Mouse (Mus musculus): ENCODE results near the gene Tnfsf4. TPM values are rescaled to one million over a fixed set of nuclear protein-coding genes. Genes with fewer than 3 reads are reported as not detected.

The Tnfsf4 gene
- polyA plus RNA-seq, 1 experiment from 2014 or later, result not detected

GRCm38 (mm10) chr1:161395610-161396009, 401 bp downstream of the Tnfsf4 start:
- H3K9ac ChIP-seq (ENCODE audit: low read depth, low read length), result no peak overlapping the region
- peaks cover 9% of the 10 kb centered on the region for H3K4me1 ChIP-seq (ENCODE audit: control insufficient read depth, insufficient read depth, low read length)
- no peaks in the 10 kb centered on the region for H3K36me3 ChIP-seq (ENCODE audit: control insufficient read depth, insufficient read depth, low read length)
- H3K27me3 ChIP-seq (replicated peaks; ENCODE audit: control insufficient read depth, insufficient read depth, low read length), result no peaks in the 10 kb centered on the region
- H3K4me2 ChIP-seq (ENCODE audit: low read depth, low read length), result no peak overlapping the region
- H3K27ac ChIP-seq (ENCODE audit: low read length), result no peak overlapping the region; the same call in 1 of the 2 replicates
- H3K9me3 ChIP-seq (ENCODE audit: control insufficient read depth, low read length), result no peaks in the 10 kb centered on the region
- ATAC-seq, result no peak
- no peak overlapping the region for H3K4me3 ChIP-seq (ENCODE audit: low read length)
- 42% methylated on average over 5 of the region's 5 CpGs for WGBS

DNA sequence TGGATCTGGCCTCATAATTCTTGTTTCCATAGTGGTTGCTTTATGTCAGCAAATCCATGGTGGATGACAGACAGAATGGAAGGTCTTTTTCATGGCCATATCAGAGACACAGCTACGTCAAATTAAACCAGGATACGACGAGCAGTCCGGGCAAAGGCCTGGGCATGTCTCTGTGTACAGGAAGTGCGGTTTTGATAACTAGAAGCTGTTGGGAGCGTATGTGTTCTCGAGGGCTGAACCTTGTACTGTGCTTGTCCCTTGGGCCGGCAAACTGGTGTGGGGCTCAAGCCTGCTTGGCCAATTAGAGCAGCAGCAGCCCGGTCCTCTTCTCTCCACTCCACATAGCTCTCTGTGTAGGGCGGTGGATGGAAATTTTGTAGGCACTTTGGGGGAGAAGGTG, 1.1 kb downstream of the Tnfsf4 start:
- peak; percentile 72 for ATAC-seq
- Histone ChIP-seq H3K9me3 (ENCODE audit: control insufficient read depth, low read length) (no peaks in the 10 kb centered on the region), H3K27me3 (replicated peaks; ENCODE audit: control insufficient read depth, insufficient read depth, low read length) (no peaks in the 10 kb centered on the region), H3K4me2 (ENCODE audit: low read depth, low read length) (no peak overlapping the region), H3K9ac (ENCODE audit: low read depth, low read length) (no peak overlapping the region), H3K4me1 (ENCODE audit: control insufficient read depth, insufficient read depth, low read length) (peaks cover 9% of the 10 kb centered on the region), H3K36me3 (ENCODE audit: control insufficient read depth, insufficient read depth, low read length) (no peaks in the 10 kb centered on the region), H3K4me3 (ENCODE audit: low read length) (no peak overlapping the region), H3K27ac (ENCODE audit: low read length) (no peak overlapping the region)
- 66% methylated on average over 10 of the region's 10 CpGs for WGBS

DNA sequence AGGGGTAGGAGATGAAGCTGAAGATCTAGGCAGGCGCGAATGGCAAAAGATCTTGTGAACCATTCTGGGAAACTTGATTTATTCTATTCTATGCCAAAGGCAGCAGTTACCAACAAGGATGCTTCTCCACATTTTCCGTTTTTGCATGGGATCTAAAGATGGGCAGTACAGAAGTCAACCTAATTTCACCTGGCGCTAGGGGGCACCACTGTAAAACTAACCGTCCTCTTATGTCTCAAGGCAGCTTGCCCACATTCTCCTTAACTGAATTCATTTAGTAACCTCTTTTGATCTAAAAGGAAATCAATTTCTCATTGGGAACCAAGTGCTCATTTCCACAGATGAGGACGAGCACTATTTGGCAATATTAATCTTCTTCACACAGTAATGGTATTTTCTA, 4.9 kb downstream of the Tnfsf4 start:
- WGBS, result 17% methylated on average over 6 of the region's 6 CpGs
- Histone ChIP-seq H3K27me3 (replicated peaks; ENCODE audit: control insufficient read depth, insufficient read depth, low read length) (no peaks in the 10 kb centered on the region), H3K4me1 (ENCODE audit: control insufficient read depth, insufficient read depth, low read length) (peaks cover 9% of the 10 kb centered on the region), H3K9ac (ENCODE audit: low read depth, low read length) (no peak overlapping the region), H3K9me3 (ENCODE audit: control insufficient read depth, low read length) (0 out of 2 replicates have a peak, but pooled peaks cover 4% of the 10 kb centered on the region), H3K4me3 (ENCODE audit: low read length) (no peak overlapping the region), H3K36me3 (ENCODE audit: control insufficient read depth, insufficient read depth, low read length) (no peaks in the 10 kb centered on the region), H3K27ac (ENCODE audit: low read length) (no peak overlapping the region), H3K4me2 (ENCODE audit: low read depth, low read length) (no peak overlapping the region)
- no peak for ATAC-seq

DNA sequence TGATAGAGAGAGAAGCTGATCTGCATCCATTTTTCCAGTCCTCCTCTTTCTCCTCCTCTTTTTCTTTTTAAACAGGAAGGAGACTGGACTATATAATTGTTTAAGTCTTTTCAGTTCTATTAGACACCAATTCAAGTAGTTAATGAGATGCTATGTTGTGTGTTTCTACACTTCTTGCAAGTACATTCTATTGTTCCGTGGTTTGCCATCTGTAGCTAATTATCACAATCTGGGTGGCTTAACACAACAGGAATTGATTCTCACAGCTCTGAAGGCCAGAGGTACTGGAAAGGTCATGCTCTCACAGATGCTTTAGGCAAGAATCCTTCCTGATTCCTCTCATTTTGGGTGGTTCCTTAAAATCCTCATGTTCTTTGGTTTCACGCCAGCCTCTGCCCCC, 7.9 kb downstream of the Tnfsf4 start:
- H3K4me1 ChIP-seq (ENCODE audit: control insufficient read depth, insufficient read depth, low read length), result no peaks in the 10 kb centered on the region
- no peaks in the 10 kb centered on the region for H3K27me3 ChIP-seq (replicated peaks; ENCODE audit: control insufficient read depth, insufficient read depth, low read length)
- 79% methylated on average over 2 of the region's 2 CpGs for WGBS
- no peak overlapping the region for H3K4me3 ChIP-seq (ENCODE audit: low read length)
- H3K4me2 ChIP-seq (ENCODE audit: low read depth, low read length), result no peak overlapping the region
- ATAC-seq, result no peak
- no peak overlapping the region for H3K27ac ChIP-seq (ENCODE audit: low read length)
- H3K36me3 ChIP-seq (ENCODE audit: control insufficient read depth, insufficient read depth, low read length), result no peaks in the 10 kb centered on the region
- H3K9me3 ChIP-seq (ENCODE audit: control insufficient read depth, low read length), result 0 out of 2 replicates have a peak, but pooled peaks cover 4% of the 10 kb centered on the region
- H3K9ac ChIP-seq (ENCODE audit: low read depth, low read length), result no peak overlapping the region

GRCm38 (mm10) chr1:161406480-161406879, 11.3 kb downstream of the Tnfsf4 start:
- Histone ChIP-seq H3K4me2 (ENCODE audit: low read depth, low read length) (no peak overlapping the region), H3K4me3 (ENCODE audit: low read length) (no peak overlapping the region), H3K9me3 (ENCODE audit: control insufficient read depth, low read length) (0 out of 2 replicates have a peak, but pooled peaks cover 4% of the 10 kb centered on the region), H3K27me3 (replicated peaks; ENCODE audit: control insufficient read depth, insufficient read depth, low read length) (no peaks in the 10 kb centered on the region), H3K27ac (ENCODE audit: low read length) (no peak overlapping the region), H3K9ac (ENCODE audit: low read depth, low read length) (no peak overlapping the region), H3K4me1 (ENCODE audit: control insufficient read depth, insufficient read depth, low read length) (no peaks in the 10 kb centered on the region), H3K36me3 (ENCODE audit: control insufficient read depth, insufficient read depth, low read length) (no peaks in the 10 kb centered on the region)
- peak; percentile 38; the same call in 1 of the 2 replicates for ATAC-seq
- 53% methylated on average over 1 of the region's 1 CpGs for WGBS

DNA sequence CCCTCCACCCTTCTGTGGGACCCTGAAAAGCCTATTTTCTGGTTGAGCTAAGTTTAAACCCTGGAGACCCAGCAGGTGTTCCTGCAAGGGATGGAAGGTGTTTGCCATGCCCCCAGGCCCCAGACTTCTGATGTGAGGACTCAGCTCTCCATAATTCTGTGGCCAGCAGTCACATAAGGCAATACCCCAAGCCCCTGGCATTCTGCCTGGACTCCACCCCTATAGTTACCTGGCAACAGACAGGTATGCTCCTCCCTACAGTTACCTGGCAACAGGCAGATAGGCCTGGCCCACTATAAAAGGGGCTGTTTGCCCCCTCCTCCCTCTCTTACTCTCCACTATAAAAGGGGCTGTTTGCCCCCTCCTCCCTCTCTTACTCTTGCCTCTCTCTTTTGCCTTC, 24.7 kb downstream of the Tnfsf4 start:
- Histone ChIP-seq H3K4me1 (ENCODE audit: control insufficient read depth, insufficient read depth, low read length) (no peaks in the 10 kb centered on the region), H3K36me3 (ENCODE audit: control insufficient read depth, insufficient read depth, low read length) (no peaks in the 10 kb centered on the region), H3K4me3 (ENCODE audit: low read length) (no peak overlapping the region), H3K4me2 (ENCODE audit: low read depth, low read length) (no peak overlapping the region), H3K27ac (ENCODE audit: low read length) (no peak overlapping the region), H3K9ac (ENCODE audit: low read depth, low read length) (no peak overlapping the region), H3K27me3 (replicated peaks; ENCODE audit: control insufficient read depth, insufficient read depth, low read length) (no peaks in the 10 kb centered on the region), H3K9me3 (ENCODE audit: control insufficient read depth, low read length) (no peaks in the 10 kb centered on the region)
- ATAC-seq, result no peak

DNA sequence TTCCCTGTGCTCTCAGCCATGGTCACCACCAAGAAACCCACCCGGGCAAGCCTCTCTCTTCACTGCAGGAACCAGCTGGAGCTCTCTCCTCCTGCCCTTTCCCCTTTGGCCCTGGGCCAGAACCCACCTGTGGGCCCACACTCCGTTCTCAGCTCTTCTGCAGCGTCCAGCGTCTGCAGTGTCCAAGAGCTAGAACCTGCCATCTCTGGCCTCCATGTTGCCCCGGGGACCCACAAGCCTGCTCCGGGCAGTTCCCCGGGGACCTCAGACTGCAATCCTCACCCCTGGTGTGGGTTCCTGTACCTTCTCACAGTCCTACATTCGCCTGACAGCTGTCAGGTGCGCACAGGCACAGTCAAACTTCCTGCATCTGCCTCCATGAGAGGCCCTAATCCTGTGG, 25.4 kb downstream of the Tnfsf4 start:
- 77% methylated on average over 9 of the region's 9 CpGs for WGBS
- no peak overlapping the region for H3K4me2 ChIP-seq (ENCODE audit: low read depth, low read length)
- H3K27me3 ChIP-seq (replicated peaks; ENCODE audit: control insufficient read depth, insufficient read depth, low read length), result no peaks in the 10 kb centered on the region
- no peak; the same call in 1 of the 2 replicates for ATAC-seq
- H3K9ac ChIP-seq (ENCODE audit: low read depth, low read length), result no peak overlapping the region
- H3K4me1 ChIP-seq (ENCODE audit: control insufficient read depth, insufficient read depth, low read length), result no peaks in the 10 kb centered on the region
- H3K9me3 ChIP-seq (ENCODE audit: control insufficient read depth, low read length), result no peaks in the 10 kb centered on the region
- no peak overlapping the region for H3K27ac ChIP-seq (ENCODE audit: low read length)
- H3K4me3 ChIP-seq (ENCODE audit: low read length), result no peak overlapping the region
- H3K36me3 ChIP-seq (ENCODE audit: control insufficient read depth, insufficient read depth, low read length), result no peaks in the 10 kb centered on the region

GRCm38 (mm10) chr1:161426277-161427056, 31.3 kb downstream of the Tnfsf4 start:
- 62% methylated on average over 4 of the region's 4 CpGs for WGBS
- no peak overlapping the region for H3K27ac ChIP-seq (ENCODE audit: low read length)
- H3K36me3 ChIP-seq (ENCODE audit: control insufficient read depth, insufficient read depth, low read length), result no peaks in the 10 kb centered on the region
- H3K27me3 ChIP-seq (replicated peaks; ENCODE audit: control insufficient read depth, insufficient read depth, low read length), result no peaks in the 10 kb centered on the region
- H3K9me3 ChIP-seq (ENCODE audit: control insufficient read depth, low read length), result no peaks in the 10 kb centered on the region
- no peak overlapping the region for H3K4me2 ChIP-seq (ENCODE audit: low read depth, low read length)
- no peak overlapping the region for H3K4me3 ChIP-seq (ENCODE audit: low read length)
- no peak overlapping the region for H3K9ac ChIP-seq (ENCODE audit: low read depth, low read length)
- no peak for ATAC-seq
- no peaks in the 10 kb centered on the region for H3K4me1 ChIP-seq (ENCODE audit: control insufficient read depth, insufficient read depth, low read length)

DNA sequence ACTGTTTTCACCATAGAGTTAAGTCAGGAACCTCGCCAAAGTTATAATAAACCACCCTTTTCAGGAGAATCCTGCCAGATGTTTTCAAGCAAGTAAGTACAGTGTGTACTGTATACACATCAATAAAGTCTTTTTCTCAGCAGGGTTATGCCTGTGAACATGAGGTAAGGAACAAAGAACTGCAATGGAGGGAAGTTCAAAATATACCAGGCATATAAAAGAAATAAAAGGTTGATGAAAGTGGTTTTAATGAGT, 31.8 kb downstream of the Tnfsf4 start:
- Histone ChIP-seq H3K36me3 (ENCODE audit: control insufficient read depth, insufficient read depth, low read length) (no peaks in the 10 kb centered on the region), H3K27ac (ENCODE audit: low read length) (no peak overlapping the region), H3K9ac (ENCODE audit: low read depth, low read length) (no peak overlapping the region), H3K4me3 (ENCODE audit: low read length) (no peak overlapping the region), H3K4me1 (ENCODE audit: control insufficient read depth, insufficient read depth, low read length) (no peaks in the 10 kb centered on the region), H3K9me3 (ENCODE audit: control insufficient read depth, low read length) (no peaks in the 10 kb centered on the region), H3K4me2 (ENCODE audit: low read depth, low read length) (no peak overlapping the region), H3K27me3 (replicated peaks; ENCODE audit: control insufficient read depth, insufficient read depth, low read length) (no peaks in the 10 kb centered on the region)
- WGBS, result 55% methylated on average over 1 of the region's 1 CpGs
- ATAC-seq, result no peak

DNA sequence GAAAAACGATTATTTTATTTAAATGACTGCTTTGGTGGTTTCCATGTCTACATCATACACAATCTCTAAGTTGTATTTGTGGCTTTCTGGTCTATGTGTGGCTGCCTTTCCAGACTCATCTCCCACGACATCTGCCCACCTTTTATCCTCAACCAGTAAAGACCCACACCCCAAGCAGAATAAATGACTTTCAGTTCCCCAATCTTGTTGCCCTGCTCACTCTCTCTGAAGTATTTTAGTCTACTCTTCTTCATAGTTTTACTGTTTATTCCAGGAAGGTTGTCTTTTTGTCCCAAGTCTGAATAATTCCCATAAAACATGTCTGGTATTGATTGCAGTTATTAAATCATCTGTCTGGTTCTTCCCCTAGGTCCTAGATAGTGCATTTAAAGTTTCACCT, 40.6 kb downstream of the Tnfsf4 start:
- Histone ChIP-seq H3K4me3 (ENCODE audit: low read length) (no peak overlapping the region), H3K4me2 (ENCODE audit: low read depth, low read length) (no peak overlapping the region), H3K9me3 (ENCODE audit: control insufficient read depth, low read length) (no peaks in the 10 kb centered on the region), H3K27ac (ENCODE audit: low read length) (no peak overlapping the region), H3K27me3 (replicated peaks; ENCODE audit: control insufficient read depth, insufficient read depth, low read length) (no peaks in the 10 kb centered on the region), H3K9ac (ENCODE audit: low read depth, low read length) (no peak overlapping the region), H3K4me1 (ENCODE audit: control insufficient read depth, insufficient read depth, low read length) (no peaks in the 10 kb centered on the region), H3K36me3 (ENCODE audit: control insufficient read depth, insufficient read depth, low read length) (no peaks in the 10 kb centered on the region)
- 71% methylated on average over 2 of the region's 2 CpGs for WGBS
- ATAC-seq, result no peak

Data from intestine, embryonic 16.5 days (tissue).